Mouse (Mus musculus) E14TG2a.4 (cell line): ENCODE results near the gene Psmd11.

ENCODE experiments used
- CTCF ChIP-seq: conservative IDR thresholded peaks from 2 replicates; pipeline ENCODE4 v1.5.1; 2014; ENCODE audit warnings: low read length
- NANOG ChIP-seq: IDR thresholded peaks from 2 replicates; pipeline ENCODE4 v1.6.1; 2014; ENCODE audit warnings: borderline replicate concordance, low read length, mixed read lengths

GRCm38 (mm10) chr11:80508361-80509175 lies 80.2 kb downstream of the Psmd11 start:
- TF ChIP-seq CTCF: no peak
- TF ChIP-seq NANOG: no peak
